Mouse (Mus musculus): ENCODE results near the gene Pcyt2.

Gene Pcyt2

DNA sequence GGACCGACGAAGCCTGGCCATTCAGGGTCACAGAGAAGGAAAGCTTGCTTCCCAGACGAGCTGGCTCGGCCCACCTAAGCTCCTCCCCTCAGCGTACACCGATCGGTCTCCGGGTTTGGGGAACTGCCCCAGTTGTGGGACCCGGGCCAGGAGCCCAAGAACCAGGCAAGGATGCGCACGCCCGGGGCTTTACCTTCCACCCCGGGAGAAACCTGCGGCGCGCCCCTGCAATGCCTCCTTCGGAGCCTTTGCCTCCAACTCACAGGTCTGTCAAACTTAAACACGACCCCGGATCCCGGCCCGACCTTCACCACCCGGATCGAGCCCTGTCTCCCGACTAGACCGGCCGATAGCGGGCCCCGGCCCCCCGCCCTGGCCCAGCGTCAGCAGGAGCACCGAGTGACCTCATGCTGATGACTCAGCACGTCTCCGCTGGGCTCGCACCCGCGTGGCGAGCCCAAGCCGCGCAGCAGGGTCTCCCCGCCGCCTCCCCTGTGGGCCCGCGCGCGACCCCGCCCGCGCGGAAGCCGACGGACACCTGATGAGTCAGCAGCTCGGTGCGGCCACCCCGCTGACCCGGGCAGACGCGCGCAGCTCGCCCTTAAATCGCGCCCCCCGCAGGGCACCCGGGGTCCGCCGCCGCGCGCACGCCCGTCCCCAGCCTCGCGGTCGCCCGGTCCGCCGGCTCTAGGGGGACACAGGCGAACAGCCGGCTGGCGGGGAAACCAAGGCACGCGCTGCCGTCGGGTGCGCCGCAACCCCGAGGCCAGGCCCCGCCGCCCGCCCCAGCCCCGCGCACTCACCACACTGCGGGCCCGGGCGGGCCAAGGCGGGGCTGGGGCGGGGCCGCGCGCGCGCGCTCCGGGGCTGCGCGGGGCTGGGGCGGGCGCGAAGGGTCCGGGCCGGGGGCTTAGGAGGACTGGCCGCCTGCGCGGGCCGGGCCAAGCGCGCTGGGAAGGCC is 15.1 kb upstream of the Pcyt2 start:
- DNase-seq = peak; percentile 57

DNA sequence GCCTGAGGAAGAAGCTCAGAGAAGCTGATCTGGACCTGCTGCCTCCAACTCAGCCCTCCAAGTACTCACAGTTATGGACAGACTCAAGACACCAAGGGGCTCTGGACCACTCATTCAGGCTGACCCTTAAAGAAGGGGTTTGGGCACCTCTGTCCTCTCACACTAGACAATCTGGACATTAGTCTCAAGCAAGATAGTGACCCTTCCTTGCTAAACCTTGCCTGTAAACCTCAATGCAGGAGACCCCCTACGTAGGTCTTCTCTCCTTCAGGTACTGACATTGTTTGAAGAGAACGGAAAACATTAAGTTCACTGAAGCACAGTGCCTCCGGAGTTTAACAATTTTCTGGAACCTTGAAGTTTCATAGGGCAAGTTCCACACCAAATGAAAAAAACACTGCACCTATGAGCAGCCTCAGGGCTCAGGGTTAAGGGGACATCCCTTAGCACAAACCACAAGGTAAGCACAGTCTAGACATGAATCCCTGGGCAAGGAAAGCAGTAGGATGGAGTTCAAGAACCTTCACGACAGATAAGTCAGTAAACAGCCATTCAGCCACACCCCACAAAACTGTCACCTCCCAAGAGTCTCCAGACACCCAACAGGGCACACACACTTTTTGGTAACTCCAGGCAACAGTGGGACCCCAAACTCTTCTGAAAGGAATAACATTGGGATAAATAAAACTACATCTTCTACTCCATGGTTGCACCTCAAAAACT is 14.2 kb upstream of the Pcyt2 start:
- no peak for DNase-seq

DNA sequence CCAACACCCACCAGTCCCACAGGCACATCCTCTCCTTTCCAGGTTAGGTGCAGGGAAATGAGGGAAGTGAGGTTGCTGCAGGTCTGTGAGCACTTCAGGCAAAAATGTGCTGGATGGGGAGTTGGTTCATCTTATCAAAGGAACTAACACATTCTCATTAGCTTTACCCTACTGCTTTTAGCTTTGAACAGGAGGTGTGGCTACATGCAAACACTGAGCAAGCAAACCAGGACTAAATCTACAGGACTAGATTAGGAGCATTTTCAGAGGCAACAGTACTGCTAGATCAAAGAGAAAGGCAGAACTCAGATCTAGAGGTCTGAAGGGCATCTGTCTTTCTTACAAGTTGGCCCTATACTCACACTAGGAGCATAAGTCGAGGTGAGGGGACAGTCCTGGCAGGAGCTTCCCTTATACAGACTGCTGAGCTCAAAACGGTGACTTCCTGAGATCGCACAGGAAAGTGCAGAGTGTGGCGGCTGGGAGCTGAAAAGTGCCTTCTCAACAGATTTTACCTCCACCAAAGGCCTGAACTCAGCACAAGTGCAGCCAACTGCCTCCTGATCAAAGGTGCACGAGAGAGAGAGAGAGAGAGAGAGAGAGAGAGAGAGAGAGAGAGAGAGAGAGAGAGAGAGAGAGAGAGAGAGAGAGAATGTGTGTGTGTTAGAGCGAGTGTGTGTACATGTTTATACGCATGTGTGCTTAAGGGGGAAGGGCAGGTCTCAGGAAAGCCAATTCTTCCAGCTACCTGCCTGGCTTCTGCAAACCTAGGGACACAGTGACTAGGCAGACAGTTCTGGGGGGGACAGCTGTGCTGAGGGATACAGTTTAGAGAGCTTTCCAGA is 13.4 kb upstream of the Pcyt2 start:
- DNase-seq = no peak

DNA sequence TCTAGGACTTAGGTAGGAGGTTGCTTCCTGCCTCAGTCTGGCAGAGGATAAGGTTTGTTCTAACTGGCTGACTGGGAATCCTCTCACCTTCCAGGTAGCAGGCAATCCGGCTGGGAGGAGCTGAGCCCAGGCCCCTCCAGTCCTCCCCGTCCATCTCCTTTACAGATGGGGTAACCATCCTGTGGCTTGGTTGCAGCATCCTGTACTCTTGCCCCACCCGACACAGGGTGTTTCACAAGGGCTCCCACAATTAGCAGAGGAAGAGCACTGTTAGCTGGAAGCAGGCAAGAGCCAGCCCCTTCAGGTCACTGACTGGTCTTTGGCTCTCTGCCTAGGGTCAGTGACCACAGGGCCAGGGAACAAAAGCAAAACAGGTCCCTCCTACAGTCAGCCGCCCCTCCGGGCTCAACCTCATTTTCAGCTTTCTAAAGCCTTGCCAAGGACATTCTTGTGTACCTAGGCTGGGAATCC is 12.7 kb upstream of the Pcyt2 start:
- DNase-seq = no peak

DNA sequence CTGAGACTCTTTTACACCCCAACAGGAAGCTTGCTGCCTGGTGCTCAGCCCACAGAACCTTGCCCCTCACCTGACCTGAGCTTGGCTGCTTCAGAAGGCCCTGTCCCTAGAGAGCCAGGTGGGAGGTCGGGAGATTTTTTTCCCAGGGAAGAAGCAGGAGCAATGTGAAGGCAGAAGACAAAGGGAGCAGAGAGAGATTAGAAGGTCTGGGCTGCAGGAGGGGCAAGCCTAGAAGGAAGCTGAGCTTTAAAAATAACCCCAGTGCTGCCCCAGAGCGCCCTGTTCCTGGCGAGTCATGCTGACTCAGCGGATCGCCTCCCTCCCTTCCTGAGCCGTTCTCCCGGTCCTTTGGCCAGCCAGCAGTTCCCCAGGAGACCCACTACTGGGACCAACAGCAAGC is 12.2 kb upstream of the Pcyt2 start:
- no peak for DNase-seq

DNA sequence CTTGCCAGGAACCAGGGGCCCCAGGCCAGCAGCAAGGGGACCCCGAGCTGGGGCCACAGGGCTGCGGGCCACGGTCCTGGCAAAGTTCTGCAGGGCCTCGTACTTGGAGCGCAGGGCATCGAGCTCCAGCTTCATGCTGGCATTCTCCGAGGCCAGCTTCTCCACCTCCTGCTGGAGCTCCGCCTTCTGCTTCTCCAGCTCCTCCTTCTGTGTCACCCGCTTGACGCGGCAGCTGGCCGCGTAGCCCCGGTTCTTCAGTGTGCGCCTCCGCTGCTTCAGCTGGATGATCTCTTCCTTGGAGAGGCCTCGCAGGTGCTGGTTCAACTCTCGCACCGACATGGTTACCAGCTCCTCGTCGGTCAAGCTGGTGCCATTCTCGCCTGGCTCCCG is 11.6 kb upstream of the Pcyt2 start:
- DNase-seq = peak; percentile 49

DNA sequence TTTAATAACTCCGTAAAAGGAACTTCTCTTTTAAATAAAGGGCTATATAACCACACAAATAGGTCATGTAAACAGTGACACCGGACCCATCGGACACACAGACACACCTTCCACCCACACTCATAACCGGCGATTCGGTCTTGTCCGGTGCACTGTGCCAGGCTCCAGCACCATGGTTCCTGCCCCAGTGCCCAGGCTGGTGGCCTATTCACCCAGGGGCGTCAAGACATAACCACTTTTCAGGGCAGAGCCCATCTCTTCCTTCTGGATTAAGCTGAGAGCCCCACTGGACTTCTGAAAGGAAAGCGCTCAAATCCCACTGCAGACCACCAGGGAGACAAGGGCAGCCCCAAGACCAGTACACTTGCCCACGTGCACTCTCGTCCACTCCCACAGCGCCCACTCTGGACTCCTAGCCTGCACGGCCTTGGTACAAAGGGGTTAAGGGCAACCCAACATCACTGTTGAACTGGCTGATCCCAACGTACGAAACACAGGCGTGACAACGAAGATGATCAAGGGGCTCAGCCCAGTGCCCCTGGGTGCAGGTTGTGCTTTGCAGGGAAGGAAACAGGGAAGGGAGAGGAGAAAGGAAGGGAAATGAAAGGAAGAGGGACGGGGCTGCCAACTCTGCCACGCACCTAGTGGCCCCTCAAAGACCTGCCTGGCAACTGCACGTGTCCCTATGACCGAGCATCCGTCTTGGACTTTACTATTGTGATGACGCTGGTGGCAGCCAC is 11.0 kb upstream of the Pcyt2 start:
- DNase-seq = no peak

DNA sequence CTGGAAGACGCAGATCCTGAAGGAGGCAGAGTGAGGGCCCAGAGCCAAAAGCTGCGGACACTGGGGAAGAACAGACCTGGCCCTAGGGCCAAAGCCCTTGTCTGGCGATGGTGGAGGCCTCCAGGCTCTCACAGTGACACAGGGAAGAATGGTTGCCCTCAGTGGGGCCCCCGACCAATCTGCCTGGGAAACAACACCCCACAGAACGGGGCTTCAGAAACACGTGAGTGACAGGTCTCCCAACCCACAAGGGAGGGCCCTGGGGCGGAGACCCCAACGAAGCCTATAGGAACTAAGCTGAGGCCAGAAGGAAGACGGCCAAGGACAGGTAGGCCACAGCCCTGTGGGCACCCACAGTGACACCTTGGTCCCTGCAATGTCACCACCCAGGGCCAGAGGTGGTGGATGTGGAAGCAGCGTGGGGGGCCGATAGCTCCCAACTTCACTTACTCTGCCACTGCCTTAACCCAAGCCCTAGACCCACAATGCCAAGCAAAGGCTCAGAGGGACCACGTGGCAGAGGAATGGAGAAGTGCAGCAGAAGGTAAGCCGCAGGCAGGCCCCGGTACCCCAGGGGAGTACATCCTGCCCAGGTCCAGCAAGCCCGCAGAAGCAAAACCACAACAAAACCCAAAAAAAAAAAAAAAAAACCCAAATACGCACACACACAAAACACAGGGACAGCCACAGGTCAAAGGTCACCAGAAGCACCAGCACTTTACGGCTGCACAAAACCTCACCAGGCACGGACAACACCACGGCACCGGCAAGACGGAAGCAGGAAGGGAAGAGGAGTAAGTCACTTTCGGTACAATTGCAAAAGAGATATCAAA is 9.9 kb upstream of the Pcyt2 start:
- no peak for DNase-seq

DNA sequence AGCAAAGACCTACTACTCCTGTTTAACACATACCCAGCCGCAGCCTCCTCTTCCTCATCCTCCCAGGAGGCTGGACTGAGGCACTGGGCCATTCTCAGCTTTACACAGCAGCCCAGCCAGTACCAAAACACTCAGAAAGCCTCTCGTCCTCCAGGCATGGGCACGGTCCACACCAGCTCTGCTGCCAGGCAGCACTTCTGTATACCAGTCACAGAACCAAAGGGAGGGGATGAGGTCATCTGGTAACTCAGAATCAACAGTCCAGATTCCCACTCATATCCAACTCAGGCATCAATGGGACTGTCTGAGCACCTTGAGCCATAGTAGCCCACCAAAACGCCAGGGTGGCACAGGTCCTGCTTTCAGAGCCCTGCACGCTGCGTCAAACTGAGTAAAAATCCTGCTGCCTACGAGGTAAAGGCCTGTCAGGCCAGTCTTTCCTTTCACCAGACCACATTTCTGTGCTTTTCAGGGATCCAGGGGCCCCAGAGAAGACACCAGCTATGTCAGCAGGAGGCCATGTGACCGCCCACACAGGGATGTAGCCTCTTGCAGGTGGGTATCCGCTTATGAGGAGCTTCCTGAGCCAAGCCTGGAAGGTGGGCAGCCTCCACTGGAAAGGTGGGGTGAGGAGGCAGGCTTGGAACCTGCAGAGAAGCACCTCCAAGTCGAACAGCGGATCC is 9.2 kb upstream of the Pcyt2 start:
- no peak for DNase-seq

DNA sequence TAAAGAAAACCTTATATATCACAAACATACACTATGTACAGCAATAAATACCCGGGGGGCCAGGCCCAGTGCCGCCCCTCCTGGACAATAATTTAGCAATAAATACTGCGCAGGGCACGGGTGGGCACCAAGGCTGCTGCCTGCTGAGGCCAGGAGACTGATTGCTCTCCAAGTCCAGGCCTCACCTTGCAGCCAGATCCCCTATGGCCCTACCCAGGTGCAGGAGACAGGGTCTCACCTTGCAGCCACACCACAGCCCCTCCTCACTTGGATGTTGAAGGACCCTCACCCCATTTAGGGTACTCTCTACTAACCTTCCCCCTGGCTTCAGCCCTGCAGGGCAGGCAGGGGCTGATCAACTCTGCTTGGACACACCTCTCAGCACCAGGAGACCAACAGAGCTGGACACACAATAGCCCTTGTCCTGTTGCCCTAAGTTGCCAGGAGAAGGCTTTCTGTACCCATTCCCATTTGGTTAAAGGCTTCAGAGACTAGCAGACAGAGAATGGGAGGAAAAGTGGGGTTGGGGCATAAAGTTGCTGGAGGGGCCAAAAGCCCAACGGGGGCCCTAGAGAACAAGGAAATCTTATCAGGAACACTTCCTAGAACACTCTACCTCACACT is 7.5 kb upstream of the Pcyt2 start, which contains the start of gene Sirt7:
Gene Sirt7, minus strand, starts transcription at position 89 of the 624 bp plus-strand sequence.
- no peak for DNase-seq

DNA sequence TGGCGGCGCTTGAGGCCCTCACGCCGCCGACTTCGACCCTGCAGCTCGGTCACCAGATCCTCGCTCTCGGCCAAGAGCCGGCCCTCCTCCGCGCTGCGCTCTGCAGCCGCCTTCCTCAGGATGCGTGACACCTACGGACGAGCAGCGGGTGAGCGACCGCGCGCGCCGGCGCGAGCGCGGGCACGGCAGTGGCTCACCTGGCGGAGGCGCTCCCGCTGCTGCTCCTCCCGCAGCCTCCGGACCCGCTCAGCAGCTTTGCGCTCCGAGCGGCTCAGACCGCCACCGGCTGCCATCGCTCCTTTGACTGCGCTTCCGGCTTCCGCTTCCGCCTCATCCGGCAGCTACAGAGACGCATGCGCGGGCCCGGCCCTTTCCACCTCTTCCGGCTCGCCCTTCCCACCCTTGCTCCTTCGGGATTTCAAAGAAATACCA is 7.0 kb upstream of the Pcyt2 start:
- DNase-seq = peak; percentile 91

DNA sequence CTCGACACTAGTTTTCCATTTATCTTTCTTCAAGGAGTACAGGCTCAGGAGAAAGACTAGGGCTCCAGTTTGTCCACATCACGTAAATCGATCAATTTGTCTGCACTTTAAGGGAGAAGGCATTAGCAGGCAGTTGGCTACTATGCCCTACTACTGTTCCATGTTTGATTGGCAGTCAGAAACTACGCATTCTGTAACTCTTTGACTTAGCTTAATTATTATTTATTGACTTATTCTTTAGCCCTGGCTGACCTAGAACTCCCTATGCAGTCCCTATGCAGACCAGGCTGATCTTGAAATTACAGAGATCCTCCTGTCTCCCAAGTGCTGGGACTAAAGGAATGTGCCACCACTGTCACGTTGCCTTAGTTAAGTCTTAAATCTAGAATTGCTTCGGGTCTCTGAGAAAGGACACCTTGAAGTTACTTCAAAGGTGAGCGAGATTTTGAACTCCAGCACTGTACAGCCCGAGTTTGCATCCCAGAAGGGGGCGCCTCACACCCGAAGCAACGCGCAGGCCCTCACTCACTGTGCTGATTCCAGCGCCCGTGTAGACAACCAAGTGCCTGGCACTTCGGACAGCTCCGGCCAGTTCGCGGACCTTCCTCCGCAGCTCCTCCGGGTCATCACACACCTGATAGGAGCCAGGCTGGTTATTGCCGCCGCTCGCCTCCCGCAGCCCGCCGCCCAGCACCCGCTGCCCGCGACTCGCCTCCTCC is 6.4 kb upstream of the Pcyt2 start:
- DNase-seq = peak; percentile 61

DNA sequence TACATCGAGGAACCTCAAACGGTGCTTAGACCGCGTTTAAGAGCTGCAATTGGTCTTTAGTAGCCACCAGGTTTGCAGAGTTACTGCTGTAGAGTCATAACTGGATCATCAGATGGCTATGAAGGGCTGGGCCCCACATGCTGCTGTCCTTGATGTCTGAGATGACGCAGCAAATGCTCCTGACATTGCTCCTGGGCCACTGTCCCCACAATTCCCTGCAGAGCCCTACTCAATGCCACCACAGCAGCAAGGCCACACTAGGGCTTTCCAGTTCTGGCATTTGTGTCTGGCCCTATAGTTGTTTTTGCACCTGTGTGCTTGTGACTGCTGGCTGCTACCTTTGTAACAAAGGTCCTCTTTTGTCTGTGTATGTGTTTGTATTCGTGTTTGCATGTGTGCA is 5.1 kb upstream of the Pcyt2 start:
- no peak for DNase-seq

DNA sequence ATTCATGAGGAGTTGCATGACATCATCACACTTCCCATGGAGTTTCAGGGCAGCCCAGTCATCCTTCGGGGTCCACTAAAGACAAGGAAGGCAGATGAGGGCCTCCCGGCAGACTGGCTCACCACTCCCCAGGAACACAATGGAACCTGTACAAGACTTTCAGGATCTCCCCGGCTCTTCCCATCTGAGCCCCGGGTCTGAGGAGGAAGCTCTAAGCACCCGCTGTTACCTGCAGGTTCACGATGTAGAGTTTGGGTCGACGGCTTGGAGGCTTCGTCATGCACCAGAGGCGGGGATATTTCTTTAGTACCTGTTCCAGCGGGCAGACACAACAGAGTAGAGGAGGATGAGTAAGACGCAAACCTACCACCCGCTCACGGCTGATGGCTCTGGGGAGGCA is 2.5 kb upstream of the Pcyt2 start:
- DNase-seq = no peak

DNA sequence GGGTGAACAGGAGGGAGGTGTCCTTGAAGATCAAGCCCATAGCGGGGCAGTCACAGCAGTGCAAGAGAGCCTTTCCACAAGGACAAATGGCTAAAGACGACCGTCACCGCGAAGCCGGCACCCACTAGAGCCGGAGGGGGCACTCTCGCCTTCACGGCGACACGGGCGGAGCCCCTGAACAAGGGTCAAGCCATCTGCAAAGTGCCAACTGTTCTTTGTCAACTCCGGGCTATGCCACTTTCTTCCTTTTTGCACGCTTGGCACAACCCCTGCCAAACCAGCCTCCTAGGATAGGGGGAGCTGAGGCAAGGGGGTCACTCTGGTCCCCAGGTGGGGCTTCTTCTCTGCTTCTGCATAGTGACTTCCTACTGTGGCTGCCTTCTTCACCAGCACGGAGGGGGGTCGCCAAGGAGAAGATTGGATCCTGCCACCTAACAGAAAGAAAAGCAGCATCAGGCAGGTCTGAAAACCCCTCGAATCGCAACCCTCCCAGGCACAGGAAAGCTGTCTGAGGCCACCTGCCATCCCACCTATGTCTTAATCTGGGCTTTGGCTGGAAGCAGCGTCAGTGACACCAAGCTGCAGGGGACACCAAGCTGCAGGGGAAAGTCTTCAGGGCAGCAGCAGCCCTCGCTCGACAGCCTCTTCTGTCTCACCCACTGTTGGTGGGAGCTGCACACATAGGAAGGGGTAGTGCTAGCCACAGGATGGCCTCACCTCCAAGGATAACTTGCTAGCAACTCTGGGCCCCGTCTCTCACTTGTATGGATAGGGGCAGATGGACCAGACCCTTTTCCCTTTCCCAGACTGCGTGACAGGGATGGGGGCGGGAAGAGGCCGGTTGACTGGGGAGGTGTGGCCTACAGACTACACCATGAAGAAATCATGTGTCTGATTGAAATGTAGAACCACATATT is 1.1 kb upstream of the Pcyt2 start:
- DNase-seq = no peak

DNA sequence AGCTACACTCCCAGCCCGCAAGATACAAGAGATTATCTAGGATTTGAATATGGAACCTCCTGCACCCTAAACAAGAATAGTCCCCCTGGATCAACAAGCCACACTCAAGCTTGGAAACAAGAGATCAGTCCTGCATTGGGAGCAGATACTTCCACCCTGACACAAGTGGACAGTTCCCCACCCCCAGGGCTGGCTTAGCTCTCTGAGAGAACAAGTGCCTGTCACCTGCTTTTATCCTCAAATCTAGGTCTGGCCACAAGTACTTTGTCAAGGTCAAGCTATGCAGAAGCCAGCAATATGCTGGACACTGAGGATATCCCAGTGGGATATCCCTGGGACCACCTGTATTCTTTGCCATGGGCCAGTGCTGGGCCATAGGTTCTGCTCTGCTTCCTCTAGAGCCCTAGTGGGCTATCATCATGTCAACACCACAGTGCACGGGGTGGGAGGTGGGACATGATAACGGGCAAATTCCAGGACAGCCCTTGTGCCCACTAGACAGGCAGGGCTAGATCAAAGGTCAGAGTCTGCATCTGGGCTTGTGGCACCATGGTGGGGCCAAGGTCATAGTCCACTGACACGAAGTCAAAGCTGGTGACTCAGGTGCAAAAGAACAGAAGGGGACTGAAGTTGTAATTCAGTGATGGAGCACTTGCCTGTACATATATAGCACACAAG is 980 bp downstream of the Pcyt2 start:
- no peak for DNase-seq

DNA sequence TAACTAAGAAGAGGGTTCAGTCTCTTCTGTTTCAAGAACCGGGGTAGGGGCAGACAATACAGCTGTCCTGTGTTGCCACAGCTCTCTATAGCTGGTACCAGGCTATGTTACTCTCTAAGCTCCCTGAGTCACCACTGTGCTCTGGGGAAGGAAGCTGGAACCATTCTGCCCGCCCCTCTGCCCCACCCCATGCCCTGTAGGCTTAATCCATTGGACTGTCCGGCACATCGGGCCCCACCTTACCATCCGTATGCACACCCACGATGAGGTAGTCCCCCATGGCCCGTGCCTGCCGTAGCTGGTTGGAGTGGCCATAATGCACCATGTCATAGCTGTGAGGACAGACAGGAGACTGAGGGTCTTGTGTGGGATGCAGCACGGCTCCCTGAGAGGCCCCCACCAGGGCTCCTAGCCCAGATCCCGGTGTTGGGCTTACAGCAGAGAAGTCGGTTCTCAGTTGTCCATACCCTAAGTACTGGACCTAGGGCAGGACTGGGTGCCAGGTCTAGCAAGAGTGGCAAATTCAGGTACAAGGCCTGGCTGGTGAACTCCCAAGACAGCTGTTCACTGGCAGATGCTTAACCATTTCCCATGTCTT is 2.0 kb downstream of the Pcyt2 start:
- no peak for DNase-seq

Data from right cerebral cortex, adult 18-20 months (tissue).